Mouse (Mus musculus) gastrocnemius, postnatal 36 days (tissue): ENCODE measurements around the gene Duox2. TPM values are rescaled to one million over a fixed set of nuclear protein-coding genes. Genes with fewer than 3 reads are reported as not detected.

Experiments used
- DNase-seq, 2 experiments: peaks; one replicate each; pipeline ENCODE4 v3.0.0; 2022
- intact Hi-C: fragments of 180-260 bp; cut with DNase I; formaldehyde crosslinking; loops from one replicate; pipeline ENCODE4 v1.15.1; 2025
- total RNA-seq, 2 experiments: library from RNA; stranded (reverse); gene quantifications; 2 replicates each; pipeline ENCODE4 v1.2.3; 2021

Gene Duox2
- total RNA-seq, 2 experiments from 2014 or later: 0.17 TPM; not detected in 1

DNA sequence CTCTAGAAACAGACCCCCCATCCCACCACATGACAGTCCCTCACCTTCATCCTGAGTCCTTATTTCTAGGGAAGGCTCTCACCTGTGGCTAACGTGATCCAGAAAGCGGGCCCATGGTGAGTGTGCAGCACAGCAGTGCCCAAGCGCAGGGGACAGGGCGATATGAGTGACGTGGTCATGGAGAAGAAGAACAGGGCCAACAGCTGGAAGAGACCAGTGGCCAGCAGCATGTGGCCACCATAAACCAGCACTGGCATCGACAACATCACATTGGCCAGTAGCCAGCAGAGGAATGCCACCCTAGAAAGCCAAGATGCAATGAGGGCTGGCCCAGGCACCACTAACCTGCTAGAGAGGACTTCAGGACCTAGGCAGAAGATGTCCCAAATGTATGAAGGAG is 6.3 kb upstream of the Duox2 start:
- intact Hi-C loops: loop anchor here (5.0 kb wide), 1 partner anchor 112 kb away; no protein-coding TSS in a partner anchor
- DNase-seq: no peak

DNA sequence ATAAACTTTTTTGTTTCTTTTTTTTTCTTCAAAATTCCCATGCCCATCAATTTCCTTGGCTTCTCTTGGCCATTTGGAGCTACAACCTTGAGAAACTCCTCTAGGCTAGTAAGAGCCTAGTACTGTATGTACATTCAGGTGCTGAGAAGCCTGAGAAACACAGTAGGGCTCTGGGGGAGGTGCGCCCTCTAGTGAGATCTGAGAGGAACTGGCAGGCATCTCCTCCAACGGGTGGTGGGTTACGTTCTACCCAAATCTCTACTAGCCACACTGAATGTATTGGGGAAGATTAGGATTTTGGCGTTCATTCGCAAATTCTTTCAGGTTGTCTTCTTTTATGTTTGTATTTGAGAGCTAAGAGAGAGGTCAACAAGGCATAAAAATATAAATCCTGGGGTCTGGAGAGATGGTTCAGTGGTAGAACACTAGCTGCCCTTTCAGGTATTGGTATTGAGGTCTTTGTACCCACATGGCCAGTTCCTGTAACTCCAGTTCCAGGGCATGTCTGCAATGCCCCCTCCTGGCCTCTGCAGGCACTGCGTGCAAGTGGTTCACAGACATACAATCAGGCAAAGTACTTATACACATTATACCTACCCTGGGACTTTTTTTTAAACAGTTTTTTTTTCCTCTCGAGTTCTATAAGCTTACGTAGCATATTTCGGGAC is 4.5 kb upstream of the Duox2 start:
- DNase-seq: no peak
- intact Hi-C loops: loop anchor here (5.0 kb wide), 1 partner anchor 110 kb away; no protein-coding TSS in a partner anchor

- intact Hi-C loops: loop anchor here (5.0 kb wide), 1 partner anchor 110 kb away; no protein-coding TSS in a partner anchor
- DNase-seq: no peak
Observed at GRCm38 (mm10) chr2:122301921-122302573, 3.8 kb upstream of the Duox2 start.

DNA sequence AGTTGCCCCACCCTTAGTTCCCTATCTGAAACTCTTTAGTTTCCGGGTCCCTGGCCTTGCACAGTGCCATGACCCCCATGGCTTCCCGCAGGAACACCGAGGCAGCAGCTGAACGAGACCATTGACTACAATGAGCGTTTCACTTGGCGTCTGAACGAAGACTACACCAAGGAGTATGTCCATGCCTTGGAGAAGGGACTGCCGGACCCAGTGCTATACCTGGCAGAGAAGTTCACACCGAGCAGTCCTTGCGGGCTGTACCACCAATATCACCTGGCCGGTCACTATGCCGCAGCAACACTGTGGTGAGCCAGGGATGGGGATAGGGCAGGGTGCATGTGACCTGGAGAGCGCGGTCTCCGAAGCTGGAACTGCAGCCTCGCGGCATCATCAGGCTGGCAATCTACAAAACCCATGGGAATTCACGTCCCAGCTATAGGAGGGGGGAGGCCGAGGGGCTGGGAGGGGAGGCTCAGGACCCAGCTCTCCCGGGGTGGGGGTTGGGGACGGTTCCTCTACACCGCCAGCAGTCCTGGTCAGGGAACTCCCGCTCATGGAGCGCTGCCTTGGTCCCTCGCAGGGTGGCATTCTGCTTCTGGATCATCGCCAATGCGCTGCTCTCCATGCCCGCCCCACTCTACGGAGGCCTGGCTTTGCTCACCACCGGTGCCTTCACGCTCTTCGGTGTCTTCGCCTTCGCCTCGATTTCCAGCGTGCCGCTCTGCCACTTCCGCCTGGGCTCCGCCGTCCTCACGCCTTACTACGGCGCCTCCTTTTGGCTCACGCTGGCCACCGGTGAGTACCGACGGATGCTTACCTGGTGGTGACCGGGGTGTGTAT is 3.1 kb upstream of the Duox2 start:
- intact Hi-C loops: loop anchor here (5.0 kb wide), 1 partner anchor 109 kb away; no protein-coding TSS in a partner anchor
- DNase-seq: no peak

DNA sequence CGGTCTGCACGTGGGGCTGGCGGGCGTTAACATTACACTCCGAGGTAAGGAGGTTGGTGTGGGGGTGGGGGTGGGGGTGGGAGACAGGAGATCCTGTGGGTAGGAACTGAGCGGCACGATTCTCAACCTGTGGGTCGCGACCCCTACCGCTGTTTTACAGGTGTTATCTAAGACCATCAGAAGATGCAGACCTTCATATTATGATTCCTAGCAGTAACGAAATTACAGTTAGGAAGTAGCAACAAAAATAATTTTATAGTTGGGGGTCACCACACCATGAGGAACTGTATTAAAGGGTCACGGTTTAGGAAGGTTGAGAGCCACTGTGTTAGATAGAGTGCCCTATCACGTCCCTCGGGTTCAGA is 2.4 kb upstream of the Duox2 start:
- no peak for DNase-seq
- intact Hi-C loops: loop anchor here (5.0 kb wide), 1 partner anchor 108 kb away; no protein-coding TSS in a partner anchor

- DNase-seq: no peak
- intact Hi-C loops: loop anchor here (5.0 kb wide), 1 partner anchor 108 kb away; no protein-coding TSS in a partner anchor
Observed at GRCm38 (mm10) chr2:122299911-122300655, 1.8 kb upstream of the Duox2 start.

- no peak for DNase-seq
- intact Hi-C loops: no loop called here
Observed at GRCm38 (mm10) chr2:122298596-122299490, 594 bp upstream of the Duox2 start, which contains the start of gene Duoxa2. Gene Duoxa2, plus strand, starts transcription at chr2:122298900.

GRCm38 (mm10) chr2:122297271-122298095 is 766 bp downstream of the Duox2 start:
- intact Hi-C loops: no loop called here
- DNase-seq: no peak

- no peak for DNase-seq
- intact Hi-C loops: no loop called here
Observed at GRCm38 (mm10) chr2:122294916-122295315, 3.3 kb downstream of the Duox2 start.

- no peak for DNase-seq
- intact Hi-C loops: no loop called here
Observed at GRCm38 (mm10) chr2:122286137-122286536, 12.1 kb downstream of the Duox2 start.

- intact Hi-C loops: no loop called here
Observed at GRCm38 (mm10) chr2:122284091-122284490, 14.2 kb downstream of the Duox2 start.

DNA sequence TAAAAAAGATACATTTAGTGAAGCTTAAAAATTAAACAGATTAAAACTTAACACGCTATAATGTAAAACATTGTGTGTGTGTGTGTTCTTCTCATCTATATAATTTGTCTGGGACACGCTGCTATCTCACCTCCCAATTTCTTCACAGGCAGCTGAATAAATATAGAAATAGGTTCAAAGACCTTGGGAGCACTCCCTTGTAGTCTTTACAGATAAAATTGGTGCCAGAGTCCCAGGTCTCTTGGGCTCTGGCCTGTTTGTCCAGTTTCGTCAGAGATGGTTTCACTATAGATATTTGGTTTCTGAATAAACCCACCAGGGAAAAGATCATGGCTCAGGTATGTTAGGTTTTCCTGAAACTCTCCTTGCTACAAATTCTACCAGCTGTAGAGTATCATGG is 19.5 kb downstream of the Duox2 start:
- intact Hi-C loops: no loop called here
- no peak for DNase-seq

More at GRCm38 (mm10) chr2:122284091-122284490, 14.2 kb downstream of the Duox2 start:
- DNase-seq: no peak

DNA sequence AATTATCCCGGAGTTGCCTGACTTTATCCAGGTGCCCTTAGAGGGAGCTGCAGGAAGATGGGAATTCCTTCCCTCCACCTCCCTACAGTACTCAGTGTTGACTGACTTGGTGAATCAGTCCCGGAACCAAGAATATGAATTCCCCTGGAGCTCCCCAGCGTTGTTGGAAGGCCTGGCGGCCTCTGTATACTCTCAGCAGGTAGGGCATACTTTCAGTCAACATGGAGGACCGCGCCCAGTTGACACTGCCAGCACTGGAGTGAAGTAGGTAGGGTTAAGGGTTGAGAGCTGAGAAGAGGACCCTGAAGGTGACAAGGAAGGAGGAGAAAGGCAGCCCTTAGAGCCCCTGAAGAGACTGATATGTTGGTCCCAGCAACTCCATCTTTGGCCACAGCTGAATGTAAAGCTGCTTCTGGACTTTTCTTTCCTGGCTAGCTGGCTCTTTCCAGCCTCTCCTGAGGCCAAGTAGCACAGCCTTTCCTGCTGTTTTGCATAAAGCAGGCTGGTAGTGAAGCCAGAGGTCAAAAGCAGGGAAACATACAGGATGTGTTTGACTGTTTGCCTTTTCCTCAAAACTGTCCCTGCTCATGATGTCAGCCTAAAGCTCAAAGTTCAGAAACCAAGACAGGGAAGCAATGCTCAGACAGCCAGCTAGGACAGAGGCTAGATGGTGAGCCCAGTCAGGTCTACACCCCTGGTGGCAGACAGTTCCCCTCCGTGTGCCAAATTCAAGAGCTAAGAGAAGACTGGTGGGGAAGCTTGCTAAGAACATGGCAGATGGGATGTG is 31.6 kb downstream of the Duox2 start:
- intact Hi-C loops: no loop called here
- no peak for DNase-seq

GRCm38 (mm10) chr2:122264690-122265089 is 33.6 kb downstream of the Duox2 start:
- no peak for DNase-seq
- intact Hi-C loops: no loop called here

DNA sequence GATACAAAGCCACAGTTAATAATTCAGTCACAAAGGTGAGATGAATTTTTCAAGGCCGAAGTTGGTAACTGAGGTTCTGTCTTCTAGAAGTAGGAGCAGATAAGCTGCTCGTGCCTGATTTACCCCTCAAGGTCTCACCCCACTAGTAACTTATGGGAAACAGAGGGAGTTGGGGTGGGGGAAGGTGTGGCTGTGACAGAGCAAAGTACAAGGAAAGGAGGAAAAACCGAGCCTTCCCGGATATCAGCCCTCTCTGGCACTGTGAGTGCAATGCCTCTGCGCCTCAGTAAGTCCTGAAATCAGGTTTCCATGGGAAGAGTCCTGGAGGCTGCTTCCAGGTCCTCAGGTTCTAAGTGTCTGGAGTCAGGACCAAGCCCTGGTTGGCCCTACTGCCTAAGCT is 37.5 kb downstream of the Duox2 start:
- intact Hi-C loops: no loop called here
- DNase-seq: no peak

GRCm38 (mm10) chr2:122255997-122256396 is 42.3 kb downstream of the Duox2 start:
- intact Hi-C loops: no loop called here
- no peak for DNase-seq

DNA sequence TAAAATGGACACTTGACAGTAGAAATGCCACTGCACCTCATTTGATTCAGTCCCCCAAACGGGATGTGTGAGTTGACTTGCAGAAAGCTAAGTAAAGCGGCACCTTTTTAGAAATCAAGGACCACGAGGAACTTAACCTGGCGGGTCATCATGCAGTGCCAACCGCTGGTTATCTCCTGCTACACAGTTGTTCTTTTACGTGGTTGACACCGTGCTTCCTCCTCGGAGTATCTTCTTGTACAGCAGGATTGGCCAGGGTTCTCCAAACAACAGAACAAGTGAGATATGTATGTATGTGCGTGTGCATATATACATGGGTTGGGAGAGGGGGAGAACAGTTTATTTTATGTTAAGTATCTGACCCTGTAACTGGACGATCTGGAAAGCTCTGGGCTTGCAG is 50.5 kb downstream of the Duox2 start:
- DNase-seq: no peak
- intact Hi-C loops: no loop called here
